Comparison of ENCODE assay signal across 9 mouse cellular contexts in genomic region chr2:152344361-152344760, GRCm38 (mm10). TPM values are rescaled to one million over a fixed set of nuclear protein-coding genes. Genes with fewer than 3 reads are reported as not detected.
DNase-seq lines count a peak whose midpoint lies in the region; ATAC-seq and TF ChIP-seq lines count a peak whose summit lies in the region.
"Had no signal": no experiment of that assay in that cellular context is flagged by ENCODE, and none has a peak within 500 bp of the region (broad histone marks: within the 10 kb centered on the region; RNA-seq: fewer than 3 reads in every experiment).

No protein-coding gene starts in this region.

- no peaks in the 10 kb centered on the region for H3K9me3 ChIP-seq in heart, embryonic 16.5 days (replicated peaks; ENCODE audit: control insufficient read depth, low read length)
- H3K9me3 ChIP-seq in liver, embryonic 14.5 days (ENCODE audit: control insufficient read depth, low read length), result no peaks in the 10 kb centered on the region
- no peaks in the 10 kb centered on the region for H3K9me3 ChIP-seq in neural tube, embryonic 15.5 days (replicated peaks)

- H3K9ac ChIP-seq in heart, embryonic 16.5 days (ENCODE audit: low read length), result peak overlapping the region; percentile 77
- H3K9ac ChIP-seq in liver, embryonic 14.5 days (replicated peaks), result no peak overlapping the region; the same call in 1 of the 2 replicates
- peak overlapping the region; percentile 65 for H3K9ac ChIP-seq in neural tube, embryonic 15.5 days (replicated peaks)

- peak overlapping the region; percentile 69 for H3K4me3 ChIP-seq in heart, embryonic 16.5 days (ENCODE audit: low read length)
- peak overlapping the region; percentile 52 to 66; a peak in 3 of 4 replicates for H3K4me3 ChIP-seq in liver, embryonic 14.5 days (ENCODE audit: insufficient read depth in 1 of 2, low read depth in 2 of 2, low read length in 2 of 2)
- H3K4me3 ChIP-seq in neural tube, embryonic 15.5 days (replicated peaks), result peak overlapping the region; percentile 56

- ATAC-seq in heart, embryonic 16.5 days (replicated peaks; ENCODE audit: extremely low read depth, insufficient read depth, low FRiP score), result 0 out of 2 replicates have a peak, but pooled peaks have one; percentile 8
- no peak for ATAC-seq in liver, embryonic 14.5 days (ENCODE audit: insufficient read depth)
- peak; percentile 30; the same call in 1 of the 2 replicates for ATAC-seq in neural tube, embryonic 15.5 days (ENCODE audit: low FRiP score)

- no peaks in the 10 kb centered on the region for H3K27me3 ChIP-seq in heart, embryonic 16.5 days (ENCODE audit: control insufficient read depth, insufficient read depth, low read length)
- no peaks in the 10 kb centered on the region for H3K27me3 ChIP-seq in liver, embryonic 14.5 days (ENCODE audit: control insufficient read depth, insufficient read depth, low read length)
- peaks cover 5% of the 10 kb centered on the region; the same call in 1 of the 2 replicates for H3K27me3 ChIP-seq in neural tube, embryonic 15.5 days (replicated peaks)

- peak overlapping the region; percentile 54; the same call in 1 of the 2 replicates for H3K27ac ChIP-seq in heart, embryonic 16.5 days (ENCODE audit: low read length)
- H3K27ac ChIP-seq in liver, embryonic 14.5 days, result no peak overlapping the region
- no peak overlapping the region for H3K27ac ChIP-seq in neural tube, embryonic 15.5 days (replicated peaks)

- H3K36me3 ChIP-seq in heart, embryonic 16.5 days (ENCODE audit: control insufficient read depth, insufficient read depth), result no peaks in the 10 kb centered on the region
- no peaks in the 10 kb centered on the region for H3K36me3 ChIP-seq in liver, embryonic 14.5 days (replicated peaks; ENCODE audit: control insufficient read depth, insufficient read depth, low read depth)
- no peaks in the 10 kb centered on the region for H3K36me3 ChIP-seq in neural tube, embryonic 15.5 days

- no peak for TF ChIP-seq EP300 in liver, embryonic 14.5 days (IDR thresholded peaks at IDR 0.05; ENCODE audit: low read depth)

- H3K4me1 ChIP-seq in heart, embryonic 16.5 days (ENCODE audit: control insufficient read depth, insufficient read depth, low read length), result peaks cover 2% of the 10 kb centered on the region; the same call in 1 of the 2 replicates
- peaks cover 15 to 36% of the 10 kb centered on the region in 2 experiments for H3K4me1 ChIP-seq in liver, embryonic 14.5 days (replicated peaks; ENCODE audit: control insufficient read depth in 2 of 2, insufficient read depth in 2 of 2, low read length in 1 of 2)
- H3K4me1 ChIP-seq in neural tube, embryonic 15.5 days, result peaks cover 16% of the 10 kb centered on the region

- H3K4me2 ChIP-seq in heart, embryonic 16.5 days (ENCODE audit: low read depth, low read length), result peak overlapping the region; percentile 92
- peak overlapping the region; percentile 71 for H3K4me2 ChIP-seq in liver, embryonic 14.5 days (ENCODE audit: low read depth)
- H3K4me2 ChIP-seq in neural tube, embryonic 15.5 days, result peak overlapping the region; percentile 96

- TF ChIP-seq CTCF in liver, embryonic 14.5 days (IDR thresholded peaks at IDR 0.05; ENCODE audit: low read depth), result no peak

- WGBS in heart, embryonic 16.5 days, result 10% methylated on average over 10 of the region's 10 CpGs
- WGBS in liver, embryonic 14.5 days (ENCODE audit: insufficient replicate concordance), result 17% methylated on average over 10 of the region's 10 CpGs
- WGBS in neural tube, embryonic 15.5 days, result 7% methylated on average over 10 of the region's 10 CpGs

- DNase-seq in CD4-positive, CD25-positive, alpha-beta regulatory T cell, adult 2 months (ENCODE audit: low read depth, low spot score), result peak; percentile 49
- peak; percentile 62 for DNase-seq in ZHBTc4 (ENCODE audit: low read depth, low spot score)
- no peak for DNase-seq in liver, embryonic 14.5 days (ENCODE audit: low read depth in 3 of 3, low spot score in 3 of 3)
- no peak for DNase-seq in right cerebral cortex, postnatal 10 days (ENCODE audit: low spot score in 2 of 2)
- DNase-seq in adrenal gland, adult 2 months, result no peak
- DNase-seq in ovary, adult 18-20 months (ENCODE audit: low spot score), result no peak

RNA-seq across cellular contexts. Expression of gene Trib3, which starts 0.5 kb away (rescaled TPM):
- polyA plus RNA-seq in heart, embryonic 16.5 days (2015; fragmentation: Nextera tagmentation; extraction: Ambion mirVana), result 3.3 and 3.8 TPM in 2 replicates
- polyA plus RNA-seq in liver, embryonic 14.5 days (2012; rRNA removed), result 0.54 and 0.77 TPM in 2 replicates
- polyA plus RNA-seq in liver, embryonic 14.5 days (2014; fragmentation: Nextera tagmentation; extraction: Ambion mirVana), result 0.70 and 1.5 TPM in 2 replicates
- 1.8 and 1.9 TPM in 2 replicates for polyA plus RNA-seq in neural tube, embryonic 15.5 days (2015; fragmentation: Nextera tagmentation; extraction: Ambion mirVana)
- total RNA-seq in adrenal gland, adult 2 months (2021), result 10 to 100 TPM in 1 of 2 experiments, 1 to 10 TPM in 1; 2.8 to 23.9 TPM
- polyA plus RNA-seq in adrenal gland, adult 2 months (2012; rRNA removed), result 5.8 and 6.9 TPM in 2 replicates

RNA-seq across cellular contexts. Expression of gene Rbck1, which starts 11.9 kb away (rescaled TPM):
- 78.3 and 82.4 TPM in 2 replicates for polyA plus RNA-seq in heart, embryonic 16.5 days (2015; fragmentation: Nextera tagmentation; extraction: Ambion mirVana)
- 49.6 and 54.5 TPM in 2 replicates for polyA plus RNA-seq in liver, embryonic 14.5 days (2012; rRNA removed)
- 34.3 and 38.8 TPM in 2 replicates for polyA plus RNA-seq in liver, embryonic 14.5 days (2014; fragmentation: Nextera tagmentation; extraction: Ambion mirVana)
- 99.8 and 109 TPM in 2 replicates for polyA plus RNA-seq in neural tube, embryonic 15.5 days (2015; fragmentation: Nextera tagmentation; extraction: Ambion mirVana)
- 100 to 1,000 TPM; 103 to 107 TPM for total RNA-seq in adrenal gland, adult 2 months (2021)
- polyA plus RNA-seq in adrenal gland, adult 2 months (2012; rRNA removed), result 328 and 381 TPM in 2 replicates

RNA-seq across cellular contexts. Expression of gene Nrsn2, which starts 32.1 kb away (rescaled TPM):
- polyA plus RNA-seq in heart, embryonic 16.5 days (2015; fragmentation: Nextera tagmentation; extraction: Ambion mirVana), result 1.2 and 1.3 TPM in 2 replicates
- polyA plus RNA-seq in liver, embryonic 14.5 days (2012; rRNA removed), result not detected in 2 replicates
- polyA plus RNA-seq in liver, embryonic 14.5 days (2014; fragmentation: Nextera tagmentation; extraction: Ambion mirVana), result not detected in 2 replicates
- polyA plus RNA-seq in neural tube, embryonic 15.5 days (2015; fragmentation: Nextera tagmentation; extraction: Ambion mirVana), result 50.9 and 60.3 TPM in 2 replicates
- total RNA-seq in adrenal gland, adult 2 months (2021), result 1 to 10 TPM; 3.9 to 5.0 TPM
- 7.4 and 8.4 TPM in 2 replicates for polyA plus RNA-seq in adrenal gland, adult 2 months (2012; rRNA removed)
- total RNA-seq: hematopoietic stem cell, adult 5-6 weeks had no signal

RNA-seq across cellular contexts. Expression of gene Tbc1d20, which starts 50.7 kb away (rescaled TPM):
- 33.1 and 34.0 TPM in 2 replicates for polyA plus RNA-seq in heart, embryonic 16.5 days (2015; fragmentation: Nextera tagmentation; extraction: Ambion mirVana)
- 9.5 and 10.1 TPM in 2 replicates for polyA plus RNA-seq in liver, embryonic 14.5 days (2012; rRNA removed)
- polyA plus RNA-seq in liver, embryonic 14.5 days (2014; fragmentation: Nextera tagmentation; extraction: Ambion mirVana), result 5.3 and 5.7 TPM in 2 replicates
- polyA plus RNA-seq in neural tube, embryonic 15.5 days (2015; fragmentation: Nextera tagmentation; extraction: Ambion mirVana), result 30.1 and 34.0 TPM in 2 replicates
- 100 to 1,000 TPM; 121 to 162 TPM for total RNA-seq in adrenal gland, adult 2 months (2021)
- polyA plus RNA-seq in adrenal gland, adult 2 months (2012; rRNA removed), result 63.3 and 69.8 TPM in 2 replicates

RNA-seq across cellular contexts. Expression of gene Sox12, which starts 53.5 kb away (rescaled TPM):
- 5.4 and 7.3 TPM in 2 replicates for polyA plus RNA-seq in heart, embryonic 16.5 days (2015; fragmentation: Nextera tagmentation; extraction: Ambion mirVana)
- 4.4 TPM in 2 replicates for polyA plus RNA-seq in liver, embryonic 14.5 days (2012; rRNA removed)
- polyA plus RNA-seq in liver, embryonic 14.5 days (2014; fragmentation: Nextera tagmentation; extraction: Ambion mirVana), result 1.4 and 1.9 TPM in 2 replicates
- polyA plus RNA-seq in neural tube, embryonic 15.5 days (2015; fragmentation: Nextera tagmentation; extraction: Ambion mirVana), result 10.1 and 12.1 TPM in 2 replicates
- 10 to 100 TPM in 1 of 2 experiments, 1 to 10 TPM in 1; 6.2 to 11.0 TPM for total RNA-seq in adrenal gland, adult 2 months (2021)
- polyA plus RNA-seq in adrenal gland, adult 2 months (2012; rRNA removed), result 13.7 and 15.9 TPM in 2 replicates

Comparison
In these comparisons a context has a peak if more than half of its experiments do, and no peak if none do; other contexts are left out.
1. DNase-seq: peak in CD4-positive, CD25-positive, alpha-beta regulatory T cell, adult 2 months (single experiment) and ZHBTc4 (single experiment); none in liver, embryonic 14.5 days (0 of 3), right cerebral cortex, postnatal 10 days (0 of 2), adrenal gland, adult 2 months (single experiment) and ovary, adult 18-20 months (single experiment).
2. Peak in every context shown above with its lines, with median percentiles within 50 percentile points of each other: H3K4me2 ChIP-seq and H3K4me3 ChIP-seq.